Mouse (Mus musculus) intestine, embryonic 16.5 days (tissue): Measurements from ENCODE around the gene Rnf216. TPM values are rescaled to one million over a fixed set of nuclear protein-coding genes. Genes with fewer than 3 reads are reported as not detected.

Experiments used
- ATAC-seq: fragments of 200-750 bp; cut with Nextera tagmentation; 2 replicates; pipeline ENCODE4 v1.8.0; 2017; ENCODE audit warnings: moderate TSS enrichment, moderate library complexity
- H3K27ac ChIP-seq: fragments of 300-500 bp; sonication (generic); 2 replicates; pipeline ENCODE4 v1.5.1; 2014; ENCODE audit warnings: mild to moderate bottlenecking, low read length
- H3K27me3 ChIP-seq: fragments of 300-500 bp; sonication (generic); replicated peaks from 2 replicates; pipeline ENCODE4 v1.6.1; 2014; ENCODE audit warnings: low read length, control low read depth, mixed read lengths; ENCODE audit not compliant: control insufficient read depth, insufficient read depth
- H3K36me3 ChIP-seq: fragments of 300-500 bp; sonication (generic); 2 replicates; pipeline ENCODE4 v1.6.1; 2014; ENCODE audit warnings: low read length, control low read depth; ENCODE audit not compliant: control insufficient read depth, insufficient read depth
- H3K4me1 ChIP-seq: fragments of 300-500 bp; sonication (generic); 2 replicates; pipeline ENCODE4 v1.6.1; 2014; ENCODE audit warnings: low read length, control low read depth, mixed read lengths; ENCODE audit not compliant: control insufficient read depth, insufficient read depth
- H3K4me2 ChIP-seq: fragments of 300-500 bp; sonication (generic); 2 replicates; pipeline ENCODE4 v1.6.1; 2014; ENCODE audit warnings: low read depth, low read length, control low read depth
- H3K4me3 ChIP-seq: fragments of 300-500 bp; sonication (generic); 2 replicates; pipeline ENCODE4 v1.5.1; 2014; ENCODE audit warnings: mild to moderate bottlenecking, low read length
- H3K9ac ChIP-seq: fragments of 300-500 bp; sonication (generic); 2 replicates; pipeline ENCODE4 v1.6.1; 2014; ENCODE audit warnings: low read depth, low read length
- H3K9me3 ChIP-seq: fragments of 300-500 bp; sonication (generic); 2 replicates; pipeline ENCODE4 v1.6.1; 2016; ENCODE audit warnings: low read length, control low read depth; ENCODE audit not compliant: control insufficient read depth
- WGBS: fragments of 180-500 bp; shearing (Covaris S2); extraction: QIAGEN DNeasy Blood & Tissue Kit; methylation state at CpG from one replicate; pipeline ENCODE4 v1.1.7; 2014; 5-methylcytosine and 5-hydroxymethylcytosine counted together
- polyA plus RNA-seq: library from polyadenylated mRNA; unstranded; fragments of >200 nt; fragmentation: Nextera tagmentation; extraction: Ambion mirVana; gene quantifications from 2 replicates; pipeline ENCODE4 v1.2.1, GENCODE M21; 2015

The Rnf216 gene
- 26.5 and 28.4 TPM in 2 replicates for polyA plus RNA-seq

- peak; percentile 97 for ATAC-seq
- no peaks in the 10 kb centered on the region for H3K36me3 ChIP-seq
- under 1% methylated on average over 103 of the region's 110 CpGs for WGBS
- H3K9ac ChIP-seq, result peak within 1 kb of the TSS; percentile 91
- peak within 1 kb of the TSS; percentile 93 for H3K4me3 ChIP-seq
- no peaks in the 10 kb centered on the region for H3K9me3 ChIP-seq
- H3K27ac ChIP-seq, result peak within 1 kb of the TSS; percentile 91
- no peaks in the 10 kb centered on the region for H3K27me3 ChIP-seq
- H3K4me2 ChIP-seq, result peak within 1 kb of the TSS; percentile 81
- H3K4me1 ChIP-seq, result peaks cover 22% of the 10 kb centered on the region
Observed at GRCm38 (mm10) chr5:143112281-143113246, at the start of gene Rnf216. TSS of gene Rnf216 (minus strand) at chr5:143112994.

- ATAC-seq, result no peak
- Histone ChIP-seq H3K4me1 (no peaks in the 10 kb centered on the region), H3K36me3 (no peaks in the 10 kb centered on the region), H3K4me2 (no peak overlapping the region), H3K27me3 (peaks cover 14% of the 10 kb centered on the region), H3K9me3 (no peaks in the 10 kb centered on the region; the same call in 1 of the 2 replicates), H3K4me3 (no peak overlapping the region), H3K27ac (no peak overlapping the region), H3K9ac (no peak overlapping the region)
- WGBS, result 92% methylated on average over 3 of the region's 3 CpGs
Observed at GRCm38 (mm10) chr5:143155534-143155933, 42.7 kb upstream of the Rnf216 start.

- Histone ChIP-seq H3K4me1 (no peaks in the 10 kb centered on the region), H3K36me3 (no peaks in the 10 kb centered on the region), H3K4me2 (no peak overlapping the region), H3K9ac (no peak overlapping the region), H3K27me3 (peaks cover 12% of the 10 kb centered on the region), H3K9me3 (peaks cover 3% of the 10 kb centered on the region; the same call in 1 of the 2 replicates), H3K4me3 (no peak overlapping the region), H3K27ac (no peak overlapping the region)
- no peak for ATAC-seq
- 82% methylated on average over 10 of the region's 10 CpGs for WGBS
Observed at GRCm38 (mm10) chr5:143153756-143154155, 41.0 kb upstream of the Rnf216 start.

GRCm38 (mm10) chr5:143150044-143150443 is 37.2 kb upstream of the Rnf216 start:
- no peak overlapping the region for H3K27ac ChIP-seq
- no peak overlapping the region for H3K4me2 ChIP-seq
- WGBS, result 78% methylated on average over 2 of the region's 2 CpGs
- ATAC-seq, result no peak
- H3K4me3 ChIP-seq, result no peak overlapping the region
- H3K9me3 ChIP-seq, result 0 out of 2 replicates have a peak, but pooled peaks cover 3% of the 10 kb centered on the region
- H3K27me3 ChIP-seq, result no peaks in the 10 kb centered on the region
- no peak overlapping the region for H3K9ac ChIP-seq
- H3K36me3 ChIP-seq, result no peaks in the 10 kb centered on the region
- no peaks in the 10 kb centered on the region for H3K4me1 ChIP-seq

GRCm38 (mm10) chr5:143149536-143149935 is 36.7 kb upstream of the Rnf216 start:
- Histone ChIP-seq H3K36me3 (no peaks in the 10 kb centered on the region), H3K9ac (no peak overlapping the region), H3K9me3 (0 out of 2 replicates have a peak, but pooled peaks cover 3% of the 10 kb centered on the region), H3K4me1 (no peaks in the 10 kb centered on the region), H3K27me3 (no peaks in the 10 kb centered on the region), H3K27ac (no peak overlapping the region), H3K4me3 (no peak overlapping the region), H3K4me2 (no peak overlapping the region)
- ATAC-seq, result no peak
- WGBS, result 93% methylated on average over 2 of the region's 2 CpGs

GRCm38 (mm10) chr5:143148661-143149060 is 35.9 kb upstream of the Rnf216 start:
- no peak for ATAC-seq
- Histone ChIP-seq H3K36me3 (no peaks in the 10 kb centered on the region), H3K9me3 (0 out of 2 replicates have a peak, but pooled peaks cover 3% of the 10 kb centered on the region), H3K4me1 (no peaks in the 10 kb centered on the region), H3K9ac (no peak overlapping the region), H3K27me3 (no peaks in the 10 kb centered on the region), H3K4me2 (no peak overlapping the region), H3K4me3 (no peak overlapping the region), H3K27ac (no peak overlapping the region)
- WGBS, result 83% methylated on average over 5 of the region's 5 CpGs

GRCm38 (mm10) chr5:143147481-143147880 is 34.7 kb upstream of the Rnf216 start, which contains the start of gene Olfr718-ps1:
TSS of gene Olfr718-ps1 (minus strand) at chr5:143147581.
- Histone ChIP-seq H3K9ac (no peak within 1 kb of the TSS), H3K4me3 (no peak within 1 kb of the TSS), H3K4me1 (no peaks in the 10 kb centered on the region), H3K36me3 (no peaks in the 10 kb centered on the region), H3K9me3 (0 out of 2 replicates have a peak, but pooled peaks cover 3% of the 10 kb centered on the region), H3K4me2 (no peak within 1 kb of the TSS), H3K27me3 (no peaks in the 10 kb centered on the region), H3K27ac (no peak within 1 kb of the TSS)
- no peak for ATAC-seq
- 73% methylated on average over 3 of the region's 3 CpGs for WGBS

GRCm38 (mm10) chr5:143137580-143137979 is 24.8 kb upstream of the Rnf216 start:
- no peaks in the 10 kb centered on the region for H3K27me3 ChIP-seq
- no peaks in the 10 kb centered on the region for H3K9me3 ChIP-seq
- H3K9ac ChIP-seq, result no peak overlapping the region
- WGBS, result 81% methylated on average over 13 of the region's 13 CpGs
- no peaks in the 10 kb centered on the region for H3K4me1 ChIP-seq
- H3K4me2 ChIP-seq, result no peak overlapping the region
- H3K27ac ChIP-seq, result no peak overlapping the region
- H3K36me3 ChIP-seq, result no peaks in the 10 kb centered on the region
- peak; percentile 39 for ATAC-seq
- no peak overlapping the region for H3K4me3 ChIP-seq

GRCm38 (mm10) chr5:143135042-143135441 is 22.2 kb upstream of the Rnf216 start:
- Histone ChIP-seq H3K4me2 (no peak overlapping the region), H3K4me3 (no peak overlapping the region), H3K27ac (no peak overlapping the region), H3K27me3 (no peaks in the 10 kb centered on the region), H3K36me3 (no peaks in the 10 kb centered on the region), H3K9me3 (0 out of 2 replicates have a peak, but pooled peaks cover 5% of the 10 kb centered on the region), H3K9ac (no peak overlapping the region), H3K4me1 (no peaks in the 10 kb centered on the region)
- whole genome bisulfite sequencing, result 92% methylated on average over 7 of the region's 7 CpGs
- ATAC-seq, result no peak
